ENCODE assay signal across 10 mouse cellular contexts in genomic region chr8:116372574-116372973, GRCm38 (mm10).
DNase-seq lines count a peak whose midpoint lies in the region; ATAC-seq and TF ChIP-seq lines count a peak whose summit lies in the region.
"Had no signal": no experiment of that assay in that cellular context is flagged by ENCODE, and none has a peak within 500 bp of the region (broad histone marks: within the 10 kb centered on the region; RNA-seq: fewer than 3 reads in every experiment).

No protein-coding gene starts in this region.

- H3K9me3 ChIP-seq in hindbrain, embryonic 16.5 days (ENCODE audit: control insufficient read depth, low read length) = no peaks in the 10 kb centered on the region
- no peaks in the 10 kb centered on the region for H3K9me3 ChIP-seq in hindbrain, embryonic 11.5 days (ENCODE audit: control insufficient read depth, low read length)
- H3K9me3 ChIP-seq in midbrain, postnatal 0 days (ENCODE audit: low read length) = no peaks in the 10 kb centered on the region
- H3K9me3 ChIP-seq: embryonic facial prominence, embryonic 15.5 days; limb, embryonic 15.5 days had no signal

- H3K4me2 ChIP-seq in hindbrain, embryonic 16.5 days (ENCODE audit: low read length) = no peak overlapping the region
- H3K4me2 ChIP-seq in hindbrain, embryonic 11.5 days (replicated peaks; ENCODE audit: low read depth, low read length) = no peak overlapping the region
- H3K4me2 ChIP-seq in midbrain, postnatal 0 days (ENCODE audit: low read depth, low read length, poor library complexity, severe bottlenecking) = no peak overlapping the region
- H3K4me2 ChIP-seq: embryonic facial prominence, embryonic 15.5 days; limb, embryonic 15.5 days had no signal

- H3K4me1 ChIP-seq in hindbrain, embryonic 16.5 days (ENCODE audit: control insufficient read depth, insufficient read depth, low read depth, low read length) = no peaks in the 10 kb centered on the region
- H3K4me1 ChIP-seq in hindbrain, embryonic 11.5 days (replicated peaks; ENCODE audit: control insufficient read depth, insufficient read depth, low read length) = no peaks in the 10 kb centered on the region
- no peaks in the 10 kb centered on the region for H3K4me1 ChIP-seq in midbrain, postnatal 0 days (ENCODE audit: insufficient read depth, low read length)
- H3K4me1 ChIP-seq: limb, embryonic 15.5 days had no signal

- H3K9ac ChIP-seq in hindbrain, embryonic 16.5 days (ENCODE audit: low read depth, low read length) = no peak overlapping the region
- H3K9ac ChIP-seq in hindbrain, embryonic 11.5 days (ENCODE audit: low read depth, low read length) = no peak overlapping the region
- no peak overlapping the region for H3K9ac ChIP-seq in midbrain, postnatal 0 days (replicated peaks; ENCODE audit: low read length, poor library complexity, severe bottlenecking)
- H3K9ac ChIP-seq: embryonic facial prominence, embryonic 15.5 days; limb, embryonic 15.5 days had no signal

- no peak for DNase-seq in hindbrain, embryonic 11.5 days (ENCODE audit: low spot score)
- peak; percentile 79 for DNase-seq in cerebellum, adult 8-10 months
- DNase-seq in heart, adult 8-10 months (ENCODE audit: low spot score) = peak; percentile 54
- peak; percentile 57 for DNase-seq in layer of hippocampus, adult 9-11 months
- peak; percentile 83 for DNase-seq in midbrain, postnatal 0 days (ENCODE audit: low spot score)
- DNase-seq in natural killer cell, adult 2 months (ENCODE audit: low spot score in 2 of 2) = no peak
- no peak for DNase-seq in thymus, postnatal 36 days

- H3K27me3 ChIP-seq in hindbrain, embryonic 16.5 days (replicated peaks; ENCODE audit: control insufficient read depth, insufficient read depth, low read length) = no peaks in the 10 kb centered on the region
- H3K27me3 ChIP-seq in hindbrain, embryonic 11.5 days (ENCODE audit: control insufficient read depth, insufficient read depth, low read length) = no peaks in the 10 kb centered on the region
- H3K27me3 ChIP-seq in midbrain, postnatal 0 days (ENCODE audit: insufficient read depth, low read length) = no peaks in the 10 kb centered on the region
- H3K27me3 ChIP-seq: embryonic facial prominence, embryonic 15.5 days; limb, embryonic 15.5 days had no signal

- no peak for TF ChIP-seq CTCF in midbrain, postnatal 0 days (IDR thresholded peaks at IDR 0.05)

- H3K27ac ChIP-seq in hindbrain, embryonic 16.5 days (ENCODE audit: low read depth, low read length) = no peak overlapping the region
- no peak overlapping the region for H3K27ac ChIP-seq in hindbrain, embryonic 11.5 days (ENCODE audit: low read depth, low read length)
- no peak overlapping the region for H3K27ac ChIP-seq in midbrain, postnatal 0 days (ENCODE audit: low read depth, low read length)
- H3K27ac ChIP-seq: embryonic facial prominence, embryonic 15.5 days; limb, embryonic 15.5 days had no signal

- WGBS in hindbrain, embryonic 16.5 days = 41% methylated on average over 3 of the region's 3 CpGs
- 56% methylated on average over 3 of the region's 3 CpGs for WGBS in hindbrain, embryonic 11.5 days
- WGBS in midbrain, postnatal 0 days = 42% methylated on average over 3 of the region's 3 CpGs

- ATAC-seq in hindbrain, embryonic 16.5 days = peak; percentile 81; the same call in 1 of the 2 replicates
- ATAC-seq in hindbrain, embryonic 11.5 days (ENCODE audit: low FRiP score) = no peak
- ATAC-seq in midbrain, postnatal 0 days (ENCODE audit: low FRiP score) = no peak

- H3K4me3 ChIP-seq in hindbrain, embryonic 16.5 days (ENCODE audit: low read length) = no peak overlapping the region
- no peak overlapping the region for H3K4me3 ChIP-seq in hindbrain, embryonic 11.5 days (ENCODE audit: low read depth, low read length)
- no peak overlapping the region for H3K4me3 ChIP-seq in midbrain, postnatal 0 days (ENCODE audit: low read depth, low read length)
- H3K4me3 ChIP-seq: embryonic facial prominence, embryonic 15.5 days; limb, embryonic 15.5 days had no signal

- no peaks in the 10 kb centered on the region for H3K36me3 ChIP-seq in hindbrain, embryonic 16.5 days (ENCODE audit: control insufficient read depth, insufficient read depth, low read length)
- H3K36me3 ChIP-seq in hindbrain, embryonic 11.5 days (ENCODE audit: control insufficient read depth, insufficient read depth, low read length) = no peaks in the 10 kb centered on the region
- H3K36me3 ChIP-seq in midbrain, postnatal 0 days (ENCODE audit: insufficient read depth, low read length) = no peaks in the 10 kb centered on the region
- H3K36me3 ChIP-seq: embryonic facial prominence, embryonic 15.5 days; limb, embryonic 15.5 days had no signal

Comparison
In these comparisons a context has a peak if more than half of its experiments do, and no peak if none do; other contexts are left out.
1. DNase-seq: peak in cerebellum, adult 8-10 months (single experiment), heart, adult 8-10 months (single experiment), layer of hippocampus, adult 9-11 months (single experiment) and midbrain, postnatal 0 days (single experiment); none in hindbrain, embryonic 11.5 days (single experiment), natural killer cell, adult 2 months (0 of 2) and thymus, postnatal 36 days (0 of 2).